Comparison of ENCODE assay signal across 25 mouse cellular contexts in genomic region chr1:147186799-147187198, GRCm38 (mm10).
DNase-seq lines count a peak whose midpoint lies in the region; ATAC-seq lines count a peak whose summit lies in the region.
"Had no signal": no experiment of that assay in that cellular context is flagged by ENCODE, and none has a peak within 500 bp of the region (broad histone marks: within the 10 kb centered on the region; RNA-seq: fewer than 3 reads in every experiment).

No protein-coding gene starts in this region.

- H3K27me3 ChIP-seq in hindbrain, embryonic 11.5 days (ENCODE audit: control insufficient read depth, insufficient read depth, low read length), result no peaks in the 10 kb centered on the region
- no peaks in the 10 kb centered on the region for H3K27me3 ChIP-seq in hindbrain, embryonic 13.5 days
- H3K27me3 ChIP-seq in embryonic facial prominence, embryonic 11.5 days (ENCODE audit: control insufficient read depth, insufficient read depth, low read length), result no peaks in the 10 kb centered on the region
- no peaks in the 10 kb centered on the region for H3K27me3 ChIP-seq in liver, embryonic 11.5 days (replicated peaks; ENCODE audit: control insufficient read depth, insufficient read depth, low read length)
- H3K27me3 ChIP-seq: embryonic facial prominence, embryonic 12.5 days; heart, embryonic 15.5 days; kidney, embryonic 15.5 days; limb, embryonic 13.5 days; liver, embryonic 15.5 days; stomach, embryonic 15.5 days had no signal

- peak; percentile 15 for DNase-seq in hindbrain, embryonic 11.5 days (ENCODE audit: low spot score)
- peak; percentile 15 for DNase-seq in retina, embryonic 14.5 days (ENCODE audit: low spot score)
- DNase-seq in retina, postnatal 1 day, result no peak
- DNase-seq in embryonic facial prominence, embryonic 11.5 days (ENCODE audit: low spot score), result peak; percentile 69
- DNase-seq in mesoderm, embryonic 11.5 days (ENCODE audit: low read depth, low spot score), result peak; percentile 17
- no peak for DNase-seq in liver, embryonic 11.5 days (ENCODE audit: low spot score)
- DNase-seq in adipocyte (ENCODE audit: low spot score), result no peak
- DNase-seq: adrenal gland, adult 2 months; B cell, adult 2 months; cerebellum, adult 11 months; cerebellum, postnatal 10 days; gastrocnemius, postnatal 25 days; heart, adult 2 months; heart, postnatal 4 days; thymus, adult 18-20 months; thymus, postnatal 4 days had no signal

- H3K36me3 ChIP-seq in hindbrain, embryonic 11.5 days (ENCODE audit: control insufficient read depth, insufficient read depth, low read length), result no peaks in the 10 kb centered on the region
- no peaks in the 10 kb centered on the region for H3K36me3 ChIP-seq in hindbrain, embryonic 13.5 days
- no peaks in the 10 kb centered on the region for H3K36me3 ChIP-seq in embryonic facial prominence, embryonic 11.5 days (replicated peaks; ENCODE audit: control insufficient read depth, insufficient read depth, low read depth, low read length)
- H3K36me3 ChIP-seq in liver, embryonic 11.5 days (ENCODE audit: control insufficient read depth, insufficient read depth, low read length), result no peaks in the 10 kb centered on the region
- H3K36me3 ChIP-seq: embryonic facial prominence, embryonic 12.5 days; heart, embryonic 15.5 days; kidney, embryonic 15.5 days; limb, embryonic 13.5 days; liver, embryonic 15.5 days; stomach, embryonic 15.5 days had no signal

- no peak overlapping the region for H3K4me3 ChIP-seq in hindbrain, embryonic 11.5 days (ENCODE audit: low read depth, low read length)
- H3K4me3 ChIP-seq in hindbrain, embryonic 13.5 days, result no peak overlapping the region
- no peak overlapping the region for H3K4me3 ChIP-seq in embryonic facial prominence, embryonic 11.5 days (ENCODE audit: low read depth, low read length)
- no peak overlapping the region for H3K4me3 ChIP-seq in liver, embryonic 11.5 days (ENCODE audit: low read depth, low read length)
- H3K4me3 ChIP-seq: embryonic facial prominence, embryonic 12.5 days; heart, adult 2 months; heart, embryonic 15.5 days; kidney, embryonic 15.5 days; limb, embryonic 13.5 days; liver, embryonic 15.5 days; stomach, embryonic 15.5 days had no signal

- 73% methylated on average over 1 of the region's 1 CpGs for WGBS in hindbrain, embryonic 11.5 days
- WGBS in hindbrain, embryonic 13.5 days, result 72% methylated on average over 1 of the region's 1 CpGs
- 62% methylated on average over 1 of the region's 1 CpGs for WGBS in embryonic facial prominence, embryonic 11.5 days
- WGBS in liver, embryonic 11.5 days, result 66% methylated on average over 1 of the region's 1 CpGs

- no peak overlapping the region for H3K27ac ChIP-seq in hindbrain, embryonic 11.5 days (ENCODE audit: low read depth, low read length)
- H3K27ac ChIP-seq in hindbrain, embryonic 13.5 days, result no peak overlapping the region
- no peak overlapping the region for H3K27ac ChIP-seq in embryonic facial prominence, embryonic 11.5 days (replicated peaks; ENCODE audit: low read depth, low read length)
- H3K27ac ChIP-seq in liver, embryonic 11.5 days (ENCODE audit: low read depth, low read length), result no peak overlapping the region
- H3K27ac ChIP-seq: embryonic facial prominence, embryonic 12.5 days; heart, adult 2 months; heart, embryonic 15.5 days; kidney, embryonic 15.5 days; limb, embryonic 13.5 days; liver, embryonic 15.5 days; macrophage; stomach, embryonic 15.5 days had no signal

- no peak for ATAC-seq in hindbrain, embryonic 11.5 days (ENCODE audit: low FRiP score)
- no peak for ATAC-seq in hindbrain, embryonic 13.5 days (ENCODE audit: low FRiP score)
- ATAC-seq in embryonic facial prominence, embryonic 11.5 days (replicated peaks; ENCODE audit: insufficient number of reproducible peaks, low FRiP score, low TSS enrichment, low read depth), result no peak; the same call in 1 of the 2 replicates
- ATAC-seq in liver, embryonic 11.5 days (replicated peaks; ENCODE audit: low FRiP score), result no peak
- ATAC-seq: intestine, postnatal 0 days had no signal

- H3K4me2 ChIP-seq in hindbrain, embryonic 11.5 days (replicated peaks; ENCODE audit: low read depth, low read length), result no peak overlapping the region
- no peak overlapping the region for H3K4me2 ChIP-seq in hindbrain, embryonic 13.5 days
- no peak overlapping the region for H3K4me2 ChIP-seq in embryonic facial prominence, embryonic 11.5 days (ENCODE audit: low read depth, low read length)
- no peak overlapping the region for H3K4me2 ChIP-seq in liver, embryonic 11.5 days
- H3K4me2 ChIP-seq: embryonic facial prominence, embryonic 12.5 days; heart, embryonic 15.5 days; kidney, embryonic 15.5 days; limb, embryonic 13.5 days; liver, embryonic 15.5 days; stomach, embryonic 15.5 days had no signal

- H3K9ac ChIP-seq in hindbrain, embryonic 11.5 days (ENCODE audit: low read depth, low read length), result no peak overlapping the region
- no peak overlapping the region for H3K9ac ChIP-seq in hindbrain, embryonic 13.5 days
- H3K9ac ChIP-seq in embryonic facial prominence, embryonic 11.5 days (replicated peaks; ENCODE audit: low read length), result no peak overlapping the region
- no peak overlapping the region for H3K9ac ChIP-seq in liver, embryonic 11.5 days (ENCODE audit: low read depth, low read length)
- H3K9ac ChIP-seq: embryonic facial prominence, embryonic 12.5 days; heart, embryonic 15.5 days; kidney, embryonic 15.5 days; limb, embryonic 13.5 days; liver, embryonic 15.5 days; stomach, embryonic 15.5 days had no signal

- no peaks in the 10 kb centered on the region for H3K9me3 ChIP-seq in hindbrain, embryonic 11.5 days (ENCODE audit: control insufficient read depth, low read length)
- H3K9me3 ChIP-seq in hindbrain, embryonic 13.5 days, result no peaks in the 10 kb centered on the region
- no peaks in the 10 kb centered on the region for H3K9me3 ChIP-seq in embryonic facial prominence, embryonic 11.5 days (replicated peaks; ENCODE audit: control insufficient read depth, low read length)
- H3K9me3 ChIP-seq in liver, embryonic 11.5 days (ENCODE audit: control insufficient read depth, low read length), result no peaks in the 10 kb centered on the region
- H3K9me3 ChIP-seq: embryonic facial prominence, embryonic 12.5 days; heart, embryonic 15.5 days; kidney, embryonic 15.5 days; limb, embryonic 13.5 days; liver, embryonic 15.5 days; stomach, embryonic 15.5 days had no signal

- no peaks in the 10 kb centered on the region for H3K4me1 ChIP-seq in hindbrain, embryonic 11.5 days (replicated peaks; ENCODE audit: control insufficient read depth, insufficient read depth, low read length)
- no peaks in the 10 kb centered on the region for H3K4me1 ChIP-seq in hindbrain, embryonic 13.5 days (replicated peaks)
- no peaks in the 10 kb centered on the region for H3K4me1 ChIP-seq in embryonic facial prominence, embryonic 11.5 days (ENCODE audit: control insufficient read depth, insufficient read depth, low read length)
- H3K4me1 ChIP-seq in liver, embryonic 11.5 days (replicated peaks; ENCODE audit: control insufficient read depth, insufficient read depth, low read length), result no peaks in the 10 kb centered on the region
- H3K4me1 ChIP-seq: embryonic facial prominence, embryonic 12.5 days; heart, embryonic 15.5 days; kidney, embryonic 15.5 days; limb, embryonic 13.5 days; liver, embryonic 15.5 days; stomach, embryonic 15.5 days had no signal

Comparison
In these comparisons a context has a peak if more than half of its experiments do, and no peak if none do; other contexts are left out.
1. DNase-seq: peak in hindbrain, embryonic 11.5 days (single experiment), retina, embryonic 14.5 days (single experiment), embryonic facial prominence, embryonic 11.5 days (single experiment) and mesoderm, embryonic 11.5 days (single experiment); none in retina, postnatal 1 day (single experiment), liver, embryonic 11.5 days (single experiment) and adipocyte (single experiment).